In genomic region chr13:46469536-46469935, GRCm38 (mm10) we compare ENCODE assay signal across 23 mouse cellular contexts. TPM values are rescaled to one million over a fixed set of nuclear protein-coding genes. Genes with fewer than 3 reads are reported as not detected.
"Had no signal": no experiment of that assay in that cellular context is flagged by ENCODE, and none has a peak within 500 bp of the region (broad histone marks: within the 10 kb centered on the region; RNA-seq: fewer than 3 reads in every experiment).

No protein-coding gene starts in this region.

- ATAC-seq: liver, postnatal 0 days; lung, postnatal 0 days; midbrain, embryonic 16.5 days had no signal

- H3K9me3 ChIP-seq: liver, embryonic 15.5 days; lung, embryonic 15.5 days; midbrain, embryonic 10.5 days; midbrain, embryonic 12.5 days; neural tube, embryonic 13.5 days; neural tube, embryonic 15.5 days had no signal

- H3K27me3 ChIP-seq: liver, embryonic 15.5 days; lung, embryonic 15.5 days; midbrain, embryonic 12.5 days; neural tube, embryonic 13.5 days; neural tube, embryonic 15.5 days had no signal

- H3K27ac ChIP-seq: liver, embryonic 15.5 days; lung, embryonic 15.5 days; midbrain, embryonic 10.5 days; midbrain, embryonic 12.5 days; neural tube, embryonic 13.5 days; neural tube, embryonic 15.5 days had no signal

- H3K4me3 ChIP-seq: liver, embryonic 15.5 days; lung, embryonic 15.5 days; midbrain, embryonic 10.5 days; midbrain, embryonic 12.5 days; myocyte; neural tube, embryonic 13.5 days; neural tube, embryonic 15.5 days had no signal

- H3K36me3 ChIP-seq: liver, embryonic 15.5 days; lung, embryonic 15.5 days; midbrain, embryonic 10.5 days; midbrain, embryonic 12.5 days; neural tube, embryonic 13.5 days; neural tube, embryonic 15.5 days had no signal

- H3K4me1 ChIP-seq: liver, embryonic 15.5 days; lung, embryonic 15.5 days; midbrain, embryonic 10.5 days; midbrain, embryonic 12.5 days; neural tube, embryonic 13.5 days had no signal

- DNase-seq: liver, postnatal 0 days; lung, adult 2 months; lung, postnatal 14 days; lung, postnatal 4 days; midbrain, embryonic 14.5 days; retina, postnatal 1 day; right cerebral cortex, postnatal 14 days; right cerebral cortex, postnatal 4 days; spleen, adult 18-20 months; thymus, adult 18-20 months; thymus, postnatal 14 days; thymus, postnatal 36 days had no signal

RNA-seq across cellular contexts. Expression of gene Cap2, which starts 32.1 kb away (rescaled TPM):
- total RNA-seq: megakaryocyte, adult 5-6 weeks had no signal

RNA-seq across cellular contexts. Expression of gene Rbm24, which starts 51.3 kb away (rescaled TPM):
- total RNA-seq: megakaryocyte, adult 5-6 weeks; megakaryocyte-erythroid progenitor cell, adult 5-6 weeks had no signal
